Mouse (Mus musculus) megakaryocyte, embryonic 14.5 days (primary cell): ENCODE results near the gene Kcnb1. TPM values are rescaled to one million over a fixed set of nuclear protein-coding genes. Genes with fewer than 3 reads are reported as not detected.

Experiments used
- H3K27me3 ChIP-seq: replicated peaks from 2 replicates; pipeline ENCODE3; 2012; ENCODE audit warnings: inconsistent platforms
- H3K36me3 ChIP-seq: replicated peaks from 2 replicates; pipeline ENCODE3; 2012; ENCODE audit warnings: low read length, inconsistent platforms, mixed read lengths
- H3K4me1 ChIP-seq: 2 replicates; pipeline ENCODE4 v1.6.1; 2012; ENCODE audit warnings: inconsistent platforms
- H3K4me3 ChIP-seq: replicated peaks from 2 replicates; pipeline ENCODE3; 2012; ENCODE audit warnings: moderate library complexity, mild to moderate bottlenecking, inconsistent platforms
- H3K9me3 ChIP-seq: 2 replicates; pipeline ENCODE4 v1.6.1; 2012; ENCODE audit warnings: inconsistent platforms
- FLI1 ChIP-seq: IDR thresholded peaks from 2 replicates; pipeline ENCODE4 v1.6.1; 2012; ENCODE audit warnings: low read length, inconsistent platforms, mixed read lengths
- GATA1 ChIP-seq: IDR thresholded peaks from 3 replicates; pipeline ENCODE4 v1.6.1; 2012; ENCODE audit warnings: mixed read lengths, low read length, inconsistent platforms, borderline replicate concordance
- polyA plus RNA-seq: library from polyadenylated mRNA; stranded (reverse); fragments of >175 nt; gene quantifications from 2 replicates; pipeline ENCODE4 v1.2.3, GENCODE M21; 2012; ENCODE audit warnings: low replicate concordance; ENCODE audit not compliant: insufficient read depth

The Kcnb1 gene
- polyA plus RNA-seq, 1 experiment, result 0.02 TPM

- Histone ChIP-seq H3K4me3 (peak overlapping the region; percentile 28), H3K4me1 (peaks cover 22% of the 10 kb centered on the region), H3K9me3 (peaks cover 4% of the 10 kb centered on the region; the same call in 1 of the 2 replicates), H3K36me3 (no peaks in the 10 kb centered on the region), H3K27me3 (peaks cover 80% of the 10 kb centered on the region)
- TF ChIP-seq GATA1, result no peak
Measured at GRCm38 (mm10) chr2:167093171-167093900, 96.6 kb downstream of the Kcnb1 start.

GRCm38 (mm10) chr2:167090271-167090670 lies 99.7 kb downstream of the Kcnb1 start:
- Histone ChIP-seq H3K36me3 (no peaks in the 10 kb centered on the region), H3K4me3 (no peak overlapping the region), H3K9me3 (peaks cover 4% of the 10 kb centered on the region; the same call in 1 of the 2 replicates), H3K27me3 (peaks cover 71% of the 10 kb centered on the region), H3K4me1 (peaks cover 22% of the 10 kb centered on the region)
- TF ChIP-seq FLI1, result no peak
- no peak for TF ChIP-seq GATA1

DNA sequence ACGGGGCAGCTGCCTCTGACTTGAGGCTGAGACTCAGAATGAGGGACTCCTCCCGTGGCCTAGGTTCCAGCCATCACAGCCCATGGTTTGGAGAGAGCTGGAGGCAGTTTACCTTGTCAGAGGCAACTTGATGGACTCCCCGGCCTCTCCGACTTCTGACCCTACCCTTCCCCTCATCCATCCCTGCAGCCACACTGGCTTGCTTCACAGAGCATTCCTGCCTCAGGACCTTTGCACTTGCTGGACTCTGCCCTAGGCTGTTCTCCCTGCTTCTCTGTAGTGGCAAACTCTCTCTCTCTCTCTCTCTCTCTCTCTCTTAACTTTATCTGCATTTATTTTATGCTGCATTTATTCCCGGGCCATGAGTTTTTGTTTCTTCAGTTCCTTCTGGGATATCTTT lies 103.1 kb downstream of the Kcnb1 start:
- peaks cover under 1% of the 10 kb centered on the region; the same call in 1 of the 2 replicates for H3K4me1 ChIP-seq
- H3K4me3 ChIP-seq, result no peak overlapping the region
- H3K27me3 ChIP-seq, result peaks cover 73% of the 10 kb centered on the region
- TF ChIP-seq GATA1, result no peak
- no peak for TF ChIP-seq FLI1
- peaks cover 4% of the 10 kb centered on the region; the same call in 1 of the 2 replicates for H3K9me3 ChIP-seq
- no peaks in the 10 kb centered on the region for H3K36me3 ChIP-seq

DNA sequence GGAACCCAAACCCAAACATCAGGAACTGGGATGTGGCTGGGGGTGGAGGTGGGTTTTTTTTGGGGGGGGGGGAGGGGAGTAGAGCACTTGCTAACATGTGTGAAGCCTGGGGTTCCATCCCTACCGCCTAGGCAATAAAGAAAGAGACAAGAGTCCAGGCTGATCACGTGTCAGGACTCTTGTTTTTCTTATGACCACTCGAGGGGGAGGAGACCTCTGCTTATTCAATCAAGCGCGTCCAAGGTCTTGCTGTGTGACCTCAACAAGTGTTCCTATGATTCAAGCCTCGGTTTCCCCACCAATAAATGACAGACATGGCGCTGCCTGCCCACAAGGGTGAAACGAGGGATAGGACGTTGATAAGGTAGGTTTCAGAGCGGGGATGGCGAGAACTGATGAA lies 103.9 kb downstream of the Kcnb1 start:
- Histone ChIP-seq H3K4me3 (no peak overlapping the region), H3K36me3 (no peaks in the 10 kb centered on the region), H3K4me1 (peaks cover 7% of the 10 kb centered on the region), H3K9me3 (peaks cover under 1% of the 10 kb centered on the region; the same call in 1 of the 2 replicates), H3K27me3 (peaks cover 76% of the 10 kb centered on the region)
- TF ChIP-seq FLI1 (no peak), GATA1 (no peak)

GRCm38 (mm10) chr2:167081639-167082038 lies 108.3 kb downstream of the Kcnb1 start:
- H3K36me3 ChIP-seq, result no peaks in the 10 kb centered on the region
- peaks cover 77% of the 10 kb centered on the region for H3K27me3 ChIP-seq
- H3K4me1 ChIP-seq, result peaks cover 7% of the 10 kb centered on the region
- H3K4me3 ChIP-seq, result peak overlapping the region; percentile 56
- TF ChIP-seq GATA1, result no peak
- peaks cover 7% of the 10 kb centered on the region for H3K9me3 ChIP-seq

GRCm38 (mm10) chr2:167081135-167081534 lies 108.8 kb downstream of the Kcnb1 start:
- TF ChIP-seq FLI1 (no peak), GATA1 (no peak)
- Histone ChIP-seq H3K4me1 (peaks cover 7% of the 10 kb centered on the region), H3K27me3 (peaks cover 76% of the 10 kb centered on the region), H3K4me3 (no peak overlapping the region), H3K36me3 (no peaks in the 10 kb centered on the region), H3K9me3 (peaks cover 11% of the 10 kb centered on the region)

GRCm38 (mm10) chr2:167080387-167080786 lies 109.6 kb downstream of the Kcnb1 start:
- no peak overlapping the region for H3K4me3 ChIP-seq
- H3K36me3 ChIP-seq, result no peaks in the 10 kb centered on the region
- H3K27me3 ChIP-seq, result peaks cover 73% of the 10 kb centered on the region
- no peak for TF ChIP-seq FLI1
- TF ChIP-seq GATA1, result no peak
- peaks cover 11% of the 10 kb centered on the region for H3K9me3 ChIP-seq
- H3K4me1 ChIP-seq, result peaks cover 7% of the 10 kb centered on the region

DNA sequence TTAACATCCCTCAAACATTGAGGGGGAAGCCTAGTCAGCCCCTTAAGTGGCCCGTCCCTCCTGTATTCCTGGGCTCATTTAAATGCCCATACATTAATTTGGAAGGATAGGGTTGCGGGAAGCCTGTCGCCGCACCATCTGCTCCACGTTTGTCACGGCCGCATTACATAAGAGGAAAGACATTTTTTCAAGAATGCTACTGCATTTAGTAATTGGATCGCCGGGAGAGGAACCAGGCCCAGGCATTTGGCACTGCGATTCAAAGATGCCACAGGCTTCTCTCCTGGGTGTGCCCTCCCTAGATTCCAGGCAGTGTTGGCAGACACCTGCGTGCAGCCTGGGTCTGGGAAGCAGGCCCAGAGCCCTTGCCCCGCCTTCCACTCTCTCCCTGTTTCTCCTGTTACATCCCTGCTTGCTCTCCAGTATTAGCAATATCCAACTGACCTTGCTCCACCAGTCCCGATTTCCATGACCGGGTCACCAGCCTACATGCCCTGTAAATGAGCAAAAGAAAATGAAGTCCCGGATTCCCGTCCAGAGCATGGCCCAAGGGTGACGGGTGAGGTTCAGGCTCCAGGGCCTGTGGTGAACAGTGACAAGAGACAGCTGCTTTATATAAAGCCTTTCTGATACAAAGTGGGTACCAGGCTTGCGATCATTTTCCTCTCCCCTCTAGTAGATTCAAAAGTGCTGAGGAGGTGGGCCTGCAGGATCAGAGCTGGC lies 110.3 kb downstream of the Kcnb1 start:
- Histone ChIP-seq H3K36me3 (no peaks in the 10 kb centered on the region), H3K9me3 (peaks cover 11% of the 10 kb centered on the region), H3K4me1 (peaks cover 7% of the 10 kb centered on the region), H3K4me3 (no peak overlapping the region), H3K27me3 (peaks cover 69% of the 10 kb centered on the region)
- no peak for TF ChIP-seq GATA1
- no peak for TF ChIP-seq FLI1

- TF ChIP-seq FLI1 (no peak), GATA1 (no peak)
Measured at GRCm38 (mm10) chr2:167078931-167079495, 110.9 kb downstream of the Kcnb1 start.

GRCm38 (mm10) chr2:167078486-167078885 lies 111.5 kb downstream of the Kcnb1 start:
- H3K36me3 ChIP-seq, result no peaks in the 10 kb centered on the region
- H3K4me1 ChIP-seq, result peaks cover 7% of the 10 kb centered on the region
- peaks cover 68% of the 10 kb centered on the region for H3K27me3 ChIP-seq
- H3K4me3 ChIP-seq, result no peak overlapping the region
- peaks cover 11% of the 10 kb centered on the region for H3K9me3 ChIP-seq
- no peak for TF ChIP-seq GATA1
- TF ChIP-seq FLI1, result no peak

More at GRCm38 (mm10) chr2:167078931-167079495, 110.9 kb downstream of the Kcnb1 start:
- H3K4me3 ChIP-seq, result no peak overlapping the region
- H3K4me1 ChIP-seq, result peaks cover 7% of the 10 kb centered on the region
- H3K27me3 ChIP-seq, result peaks cover 67% of the 10 kb centered on the region
- H3K36me3 ChIP-seq, result no peaks in the 10 kb centered on the region
- H3K9me3 ChIP-seq, result peaks cover 11% of the 10 kb centered on the region
